Mouse (Mus musculus): ENCODE results near the gene Bhlha15.

DNA sequence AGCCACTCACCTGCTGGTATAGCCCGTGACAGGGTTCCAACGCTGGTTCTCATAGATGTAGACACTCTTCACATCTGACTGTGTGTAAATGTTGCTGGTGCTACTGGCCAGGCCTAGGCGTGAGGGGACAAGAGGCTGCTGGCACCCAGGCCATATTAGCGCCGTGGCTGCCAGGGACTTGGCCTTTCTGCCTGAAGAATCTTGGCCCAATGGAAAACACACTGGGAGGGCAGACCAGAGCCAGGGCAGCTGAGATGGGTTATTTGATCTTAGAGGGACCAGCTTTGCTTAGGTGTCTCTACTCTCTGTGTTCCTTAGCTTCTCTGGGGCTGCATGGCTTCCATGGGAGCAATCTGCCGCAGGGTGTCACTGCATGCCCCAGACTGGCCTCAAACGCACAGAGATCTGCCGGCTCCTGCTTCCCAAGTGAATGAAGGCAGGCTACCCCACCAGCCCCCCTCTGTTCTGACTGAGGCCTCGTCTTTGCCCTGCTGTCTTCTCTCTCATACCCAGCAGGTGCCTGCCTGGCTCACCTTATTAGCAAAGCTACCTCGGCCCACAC is 13.4 kb downstream of the Bhlha15 start:
- TF ChIP-seq EP300 (IDR thresholded peaks at IDR 0.05; ENCODE audit: low read depth) (no peak), CTCF (IDR thresholded peaks at IDR 0.05; ENCODE audit: low read depth) (no peak)
